Mouse (Mus musculus) brain, embryonic 14.5 days (tissue): Measurements from ENCODE around the gene Prlh.

ENCODE experiments used
- CTCF ChIP-seq: fragments of 200-500 bp; IDR thresholded peaks from 2 replicates; pipeline ENCODE4 v1.5.1; 2012; ENCODE audit warnings: inconsistent platforms, mild to moderate bottlenecking, moderate library complexity, borderline replicate concordance; ENCODE audit not compliant: insufficient read depth, insufficient read length; ENCODE audit errors: extremely low read depth
- POLR2A ChIP-seq: fragments of 200-500 bp; IDR thresholded peaks from 2 replicates; pipeline ENCODE4 v1.6.1; 2012; ENCODE audit warnings: mild to moderate bottlenecking, inconsistent platforms, borderline replicate concordance; ENCODE audit not compliant: poor library complexity, insufficient read depth, insufficient read length, severe bottlenecking; ENCODE audit errors: extremely low read depth

DNA sequence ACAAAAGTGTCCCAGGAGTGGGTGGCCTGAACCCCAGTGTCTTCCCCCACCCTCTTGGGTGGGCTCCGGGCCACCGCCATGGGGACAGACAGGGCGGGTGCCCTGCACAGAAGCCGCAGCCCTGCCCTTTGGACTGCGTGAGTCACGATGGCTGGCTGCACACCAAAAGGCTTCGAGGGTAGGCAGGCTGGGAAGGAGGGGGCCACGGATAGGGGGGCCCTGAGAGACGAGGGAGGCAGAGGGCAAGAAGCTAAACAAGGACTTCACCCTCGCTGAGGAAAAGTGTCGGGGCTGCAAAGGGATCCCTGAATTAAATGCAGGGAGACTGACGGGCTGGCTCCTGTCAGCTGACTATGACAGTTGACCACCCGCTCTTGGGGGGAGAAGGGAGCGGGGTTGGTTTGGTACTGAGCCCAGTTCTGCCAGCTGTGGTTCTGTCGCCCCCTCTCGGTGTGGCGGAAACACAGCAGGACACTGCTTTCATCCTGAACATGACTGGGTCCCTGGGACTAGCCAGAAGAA is 43.2 kb upstream of the Prlh start:
- TF ChIP-seq CTCF: peak; percentile 25; the same call in 1 of the 2 replicates
- no peak for TF ChIP-seq POLR2A
